Mouse (Mus musculus) heart, embryonic 15.5 days (tissue): ENCODE measurements around the gene Col19a1. TPM values are rescaled to one million over a fixed set of nuclear protein-coding genes. Genes with fewer than 3 reads are reported as not detected.

ENCODE experiments used
- ATAC-seq: fragments of 200-750 bp; cut with Nextera tagmentation; replicated peaks from 2 replicates; pipeline ENCODE4 v1.8.0; 2017; ENCODE audit warnings: low read depth, moderate TSS enrichment; ENCODE audit not compliant: insufficient number of reproducible peaks, insufficient read depth, low FRiP score
- H3K27ac ChIP-seq: fragments of 300-500 bp; sonication (generic); 2 replicates; pipeline ENCODE4 v1.5.1; 2015; ENCODE audit warnings: mild to moderate bottlenecking, inconsistent platforms
- H3K27me3 ChIP-seq: fragments of 300-500 bp; sonication (generic); 2 replicates; pipeline ENCODE4 v1.6.1; 2015; ENCODE audit warnings: inconsistent platforms
- H3K36me3 ChIP-seq: fragments of 300-500 bp; sonication (generic); 2 replicates; pipeline ENCODE4 v1.6.1; 2015; ENCODE audit warnings: mild to moderate bottlenecking, inconsistent platforms
- H3K4me1 ChIP-seq: fragments of 300-500 bp; sonication (generic); replicated peaks from 2 replicates; pipeline ENCODE4 v1.6.1; 2015; ENCODE audit warnings: inconsistent platforms
- H3K4me2 ChIP-seq: fragments of 300-500 bp; sonication (generic); 2 replicates; pipeline ENCODE4 v1.6.1; 2015; ENCODE audit warnings: inconsistent platforms, mild to moderate bottlenecking, moderate library complexity
- H3K4me3 ChIP-seq: fragments of 300-500 bp; sonication (generic); 2 replicates; pipeline ENCODE4 v1.5.1; 2015; ENCODE audit warnings: mild to moderate bottlenecking, inconsistent platforms
- H3K9ac ChIP-seq: fragments of 300-500 bp; sonication (generic); 2 replicates; pipeline ENCODE4 v1.6.1; 2015; ENCODE audit warnings: mild to moderate bottlenecking, inconsistent platforms
- H3K9me3 ChIP-seq: fragments of 300-500 bp; sonication (generic); replicated peaks from 2 replicates; pipeline ENCODE4 v1.6.1; 2016; ENCODE audit warnings: inconsistent platforms
- whole genome bisulfite sequencing: fragments of 180-500 bp; shearing (Covaris S2); methylation state at CpG from one replicate; pipeline ENCODE4 v1.1.7; 2015; ENCODE audit warnings: mixed read lengths; 5-methylcytosine and 5-hydroxymethylcytosine counted together
- polyA plus RNA-seq: library from polyadenylated mRNA; unstranded; fragments of >200 nt; fragmentation: Nextera tagmentation; extraction: Ambion mirVana; gene quantifications from 2 replicates; pipeline ENCODE4 v1.2.1, GENCODE M21; 2015

Col19a1 gene
- polyA plus RNA-seq, 1 experiment from 2014 or later: 0.09 TPM

- ATAC-seq: no peak
- H3K9ac ChIP-seq: no peak overlapping the region
- no peak overlapping the region for H3K4me3 ChIP-seq
- no peaks in the 10 kb centered on the region for H3K27me3 ChIP-seq
- H3K4me1 ChIP-seq: no peaks in the 10 kb centered on the region
- H3K9me3 ChIP-seq: no peaks in the 10 kb centered on the region
- no peak overlapping the region for H3K4me2 ChIP-seq
- no peaks in the 10 kb centered on the region for H3K36me3 ChIP-seq
- WGBS: 73% methylated on average over 10 of the region's 10 CpGs
- no peak overlapping the region for H3K27ac ChIP-seq
These were observed 342.3 kb downstream of the Col19a1 start for GRCm38 (mm10) chr1:24244931-24245330.

- 75% methylated on average over 8 of the region's 8 CpGs for WGBS
- Histone ChIP-seq H3K36me3 (no peaks in the 10 kb centered on the region), H3K27me3 (no peaks in the 10 kb centered on the region), H3K4me1 (no peaks in the 10 kb centered on the region), H3K4me3 (no peak overlapping the region), H3K9ac (no peak overlapping the region), H3K9me3 (no peaks in the 10 kb centered on the region), H3K27ac (no peak overlapping the region), H3K4me2 (no peak overlapping the region)
- ATAC-seq: no peak
These were observed 347.1 kb downstream of the Col19a1 start for GRCm38 (mm10) chr1:24240039-24240691.

- WGBS: 51% methylated on average over 1 of the region's 1 CpGs
These were observed 350.9 kb downstream of the Col19a1 start for GRCm38 (mm10) chr1:24236330-24236729.

GRCm38 (mm10) chr1:24231504-24232270, 355.6 kb downstream of the Col19a1 start:
- no peaks in the 10 kb centered on the region for H3K27me3 ChIP-seq
- H3K9me3 ChIP-seq: no peaks in the 10 kb centered on the region
- H3K27ac ChIP-seq: no peak overlapping the region
- WGBS: 75% methylated on average over 3 of the region's 3 CpGs
- H3K4me2 ChIP-seq: no peak overlapping the region
- no peak overlapping the region for H3K4me3 ChIP-seq
- H3K9ac ChIP-seq: no peak overlapping the region
- ATAC-seq: no peak
- H3K4me1 ChIP-seq: peaks cover 3% of the 10 kb centered on the region; the same call in 1 of the 2 replicates
- H3K36me3 ChIP-seq: no peaks in the 10 kb centered on the region

More at GRCm38 (mm10) chr1:24236330-24236729, 350.9 kb downstream of the Col19a1 start:
- Histone ChIP-seq H3K4me2 (no peak overlapping the region), H3K4me3 (no peak overlapping the region), H3K9ac (no peak overlapping the region), H3K27me3 (no peaks in the 10 kb centered on the region), H3K36me3 (no peaks in the 10 kb centered on the region), H3K4me1 (no peaks in the 10 kb centered on the region), H3K27ac (no peak overlapping the region), H3K9me3 (no peaks in the 10 kb centered on the region)
- ATAC-seq: no peak

- Histone ChIP-seq H3K4me3 (no peak overlapping the region), H3K27ac (no peak overlapping the region), H3K9me3 (no peaks in the 10 kb centered on the region), H3K36me3 (no peaks in the 10 kb centered on the region), H3K27me3 (no peaks in the 10 kb centered on the region), H3K4me2 (no peak overlapping the region), H3K9ac (no peak overlapping the region), H3K4me1 (peaks cover 9% of the 10 kb centered on the region)
- ATAC-seq: no peak
- 38% methylated on average over 8 of the region's 8 CpGs for WGBS
These were observed 356.8 kb downstream of the Col19a1 start for GRCm38 (mm10) chr1:24230428-24230827.

- Histone ChIP-seq H3K4me1 (peaks cover 9% of the 10 kb centered on the region), H3K9me3 (no peaks in the 10 kb centered on the region), H3K27me3 (no peaks in the 10 kb centered on the region), H3K4me2 (no peak overlapping the region), H3K27ac (no peak overlapping the region), H3K36me3 (no peaks in the 10 kb centered on the region), H3K4me3 (no peak overlapping the region), H3K9ac (no peak overlapping the region)
- no peak for ATAC-seq
- WGBS: 78% methylated on average over 1 of the region's 1 CpGs
These were observed 357.7 kb downstream of the Col19a1 start for GRCm38 (mm10) chr1:24229552-24229951.

- Histone ChIP-seq H3K9ac (no peak overlapping the region), H3K4me3 (no peak overlapping the region), H3K36me3 (no peaks in the 10 kb centered on the region), H3K4me1 (peaks cover 9% of the 10 kb centered on the region), H3K27ac (no peak overlapping the region), H3K27me3 (no peaks in the 10 kb centered on the region), H3K9me3 (no peaks in the 10 kb centered on the region), H3K4me2 (no peak overlapping the region)
- no peak for ATAC-seq
- WGBS: 75% methylated on average over 6 of the region's 6 CpGs
These were observed 360.1 kb downstream of the Col19a1 start for GRCm38 (mm10) chr1:24226941-24227711.

- 0 out of 2 replicates have a peak overlapping the region, but pooled peaks have one; percentile 16 for H3K27ac ChIP-seq
- WGBS: 65% methylated on average over 4 of the region's 4 CpGs
- no peak overlapping the region for H3K4me2 ChIP-seq
- no peaks in the 10 kb centered on the region for H3K9me3 ChIP-seq
- no peak overlapping the region for H3K4me3 ChIP-seq
- H3K36me3 ChIP-seq: no peaks in the 10 kb centered on the region
- H3K27me3 ChIP-seq: no peaks in the 10 kb centered on the region
- H3K9ac ChIP-seq: no peak overlapping the region
- H3K4me1 ChIP-seq: peaks cover 9% of the 10 kb centered on the region
- no peak for ATAC-seq
These were observed 361.3 kb downstream of the Col19a1 start for GRCm38 (mm10) chr1:24225825-24226526.

GRCm38 (mm10) chr1:24222981-24223612, 364.2 kb downstream of the Col19a1 start:
- Histone ChIP-seq H3K27ac (no peak overlapping the region), H3K9me3 (no peaks in the 10 kb centered on the region), H3K9ac (no peak overlapping the region), H3K27me3 (no peaks in the 10 kb centered on the region), H3K4me2 (no peak overlapping the region), H3K36me3 (no peaks in the 10 kb centered on the region), H3K4me1 (peaks cover 6% of the 10 kb centered on the region), H3K4me3 (no peak overlapping the region)
- WGBS: 77% methylated on average over 8 of the region's 8 CpGs
- no peak for ATAC-seq

- Histone ChIP-seq H3K9me3 (no peaks in the 10 kb centered on the region), H3K4me3 (no peak overlapping the region), H3K36me3 (no peaks in the 10 kb centered on the region), H3K27ac (no peak overlapping the region), H3K27me3 (no peaks in the 10 kb centered on the region), H3K9ac (no peak overlapping the region), H3K4me1 (peaks cover 6% of the 10 kb centered on the region), H3K4me2 (no peak overlapping the region)
- ATAC-seq: no peak
- WGBS: 86% methylated on average over 2 of the region's 2 CpGs
These were observed 365.0 kb downstream of the Col19a1 start for GRCm38 (mm10) chr1:24222231-24222630.
